Mouse (Mus musculus): ENCODE results near the gene Mrpl4. TPM values are rescaled to one million over a fixed set of nuclear protein-coding genes. Genes with fewer than 3 reads are reported as not detected.
"Not testable (repeated sequence)": the region's sequence is repeated elsewhere in the genome, so short reads cannot be mapped to it uniquely, and the experiment has no call there.

Mrpl4 gene
- total and polyA plus RNA-seq, 3 experiments = 38.4 to 129 (median 39.1) TPM

- H3K27me3 ChIP-seq (ENCODE audit: insufficient read depth, low read length) = no peaks in the 10 kb centered on the region
- ATAC-seq (ENCODE audit: extremely low read depth, insufficient number of reproducible peaks, low FRiP score, poor library complexity, severe bottlenecking) = no peak
- peaks cover 32% of the 10 kb centered on the region for H3K4me1 ChIP-seq (ENCODE audit: insufficient read depth, low read depth, low read length)
- H3K36me3 ChIP-seq (replicated peaks) = peaks cover 33% of the 10 kb centered on the region
- no peak for DNase-seq (ENCODE audit: low spot score)
- no peaks in the 10 kb centered on the region for H3K9me3 ChIP-seq (replicated peaks)
- no peak overlapping the region for H3K4me3 ChIP-seq (ENCODE audit: low read depth, low read length)
- no peak for TF ChIP-seq TAL1 (conservative IDR thresholded peaks at IDR 0.05; ENCODE audit: low read depth, low read length)
- no peak for TF ChIP-seq GATA1 (IDR thresholded peaks at IDR 0.05; ENCODE audit: borderline replicate concordance, low read length)
- no peak for TF ChIP-seq GATA2 (IDR thresholded peaks at IDR 0.05; ENCODE audit: borderline replicate concordance, low read depth, low read length)
- TF ChIP-seq POLR2AphosphoS5 (IDR thresholded peaks at IDR 0.05; ENCODE audit: insufficient replicate concordance, low read depth, low read length) = no peak
- no peak for TF ChIP-seq CTCF (IDR thresholded peaks at IDR 0.05; ENCODE audit: low read depth, low read length)
These were observed 812 bp upstream of the Mrpl4 start for GRCm38 (mm10) chr9:21001651-21002200.

- peaks cover 32% of the 10 kb centered on the region for H3K4me1 ChIP-seq (ENCODE audit: insufficient read depth, low read depth, low read length)
- no peaks in the 10 kb centered on the region for H3K9me3 ChIP-seq (replicated peaks)
- peaks cover 38% of the 10 kb centered on the region for H3K36me3 ChIP-seq (replicated peaks)
- H3K27me3 ChIP-seq (ENCODE audit: insufficient read depth, low read length) = no peaks in the 10 kb centered on the region
- peak overlapping the region; percentile 85 for H3K4me3 ChIP-seq (ENCODE audit: low read depth, low read length)
- DNase-seq (ENCODE audit: low spot score) = no peak
- TF ChIP-seq GATA1 (IDR thresholded peaks at IDR 0.05; ENCODE audit: borderline replicate concordance, low read length) = no peak
- TF ChIP-seq GATA2 (IDR thresholded peaks at IDR 0.05; ENCODE audit: borderline replicate concordance, low read depth, low read length) = no peak
- no peak for TF ChIP-seq POLR2AphosphoS5 (IDR thresholded peaks at IDR 0.05; ENCODE audit: insufficient replicate concordance, low read depth, low read length)
- no peak for TF ChIP-seq CTCF (IDR thresholded peaks at IDR 0.05; ENCODE audit: low read depth, low read length)
- ATAC-seq (ENCODE audit: extremely low read depth, insufficient number of reproducible peaks, low FRiP score, poor library complexity, severe bottlenecking) = no peak
These were observed 290 bp upstream of the Mrpl4 start for GRCm38 (mm10) chr9:21002270-21002626.

GRCm38 (mm10) chr9:21007313-21007952 is 4.9 kb downstream of the Mrpl4 start:
- no peak for DNase-seq (ENCODE audit: low spot score)
- Histone ChIP-seq H3K4me1 (ENCODE audit: insufficient read depth, low read depth, low read length) (peaks cover 35% of the 10 kb centered on the region), H3K27me3 (ENCODE audit: insufficient read depth, low read length) (no peaks in the 10 kb centered on the region), H3K4me3 (ENCODE audit: low read depth, low read length) (no peak overlapping the region), H3K9me3 (replicated peaks) (no peaks in the 10 kb centered on the region), H3K36me3 (replicated peaks) (peaks cover 56% of the 10 kb centered on the region)
- ATAC-seq (ENCODE audit: extremely low read depth, insufficient number of reproducible peaks, low FRiP score, poor library complexity, severe bottlenecking) = no peak
- TF ChIP-seq CTCF (IDR thresholded peaks at IDR 0.05; ENCODE audit: low read depth, low read length) (no peak), POLR2AphosphoS5 (IDR thresholded peaks at IDR 0.05; ENCODE audit: insufficient replicate concordance, low read depth, low read length) (no peak), GATA1 (IDR thresholded peaks at IDR 0.05; ENCODE audit: borderline replicate concordance, low read length) (no peak)

GRCm38 (mm10) chr9:21008007-21008406 is 5.5 kb downstream of the Mrpl4 start:
- Histone ChIP-seq H3K27me3 (ENCODE audit: insufficient read depth, low read length) (no peaks in the 10 kb centered on the region), H3K36me3 (replicated peaks) (peaks cover 56% of the 10 kb centered on the region), H3K4me3 (ENCODE audit: low read depth, low read length) (no peak overlapping the region), H3K9me3 (replicated peaks) (no peaks in the 10 kb centered on the region), H3K4me1 (ENCODE audit: insufficient read depth, low read depth, low read length) (peaks cover 37% of the 10 kb centered on the region)
- TF ChIP-seq CTCF (IDR thresholded peaks at IDR 0.05; ENCODE audit: low read depth, low read length) = no peak
- no peak for TF ChIP-seq POLR2AphosphoS5 (IDR thresholded peaks at IDR 0.05; ENCODE audit: insufficient replicate concordance, low read depth, low read length)
- TF ChIP-seq TAL1 (conservative IDR thresholded peaks at IDR 0.05; ENCODE audit: low read depth, low read length) = no peak
- no peak for TF ChIP-seq GATA1 (IDR thresholded peaks at IDR 0.05; ENCODE audit: borderline replicate concordance, low read length)
- TF ChIP-seq GATA2 (IDR thresholded peaks at IDR 0.05; ENCODE audit: borderline replicate concordance, low read depth, low read length) = no peak
- ATAC-seq (ENCODE audit: extremely low read depth, insufficient number of reproducible peaks, low FRiP score, poor library complexity, severe bottlenecking) = no peak
- no peak for DNase-seq (ENCODE audit: low spot score)

- H3K27me3 ChIP-seq (ENCODE audit: insufficient read depth, low read length) = no peaks in the 10 kb centered on the region
- H3K36me3 ChIP-seq (replicated peaks) = peaks cover 42% of the 10 kb centered on the region
- H3K9me3 ChIP-seq (replicated peaks) = no peaks in the 10 kb centered on the region
- peaks cover 44% of the 10 kb centered on the region for H3K4me1 ChIP-seq (ENCODE audit: insufficient read depth, low read depth, low read length)
- H3K4me3 ChIP-seq (ENCODE audit: low read depth, low read length) = no peak overlapping the region
- no peak for TF ChIP-seq GATA2 (IDR thresholded peaks at IDR 0.05; ENCODE audit: borderline replicate concordance, low read depth, low read length)
- no peak for TF ChIP-seq GATA1 (IDR thresholded peaks at IDR 0.05; ENCODE audit: borderline replicate concordance, low read length)
- no peak for TF ChIP-seq CTCF (IDR thresholded peaks at IDR 0.05; ENCODE audit: low read depth, low read length)
- TF ChIP-seq TAL1 (conservative IDR thresholded peaks at IDR 0.05; ENCODE audit: low read depth, low read length) = no peak
- DNase-seq (ENCODE audit: low spot score) (no peak), ATAC-seq (ENCODE audit: extremely low read depth, insufficient number of reproducible peaks, low FRiP score, poor library complexity, severe bottlenecking) (no peak)
These were observed 7.8 kb downstream of the Mrpl4 start for GRCm38 (mm10) chr9:21010362-21010761.

- H3K9me3 ChIP-seq (replicated peaks); H3K27me3 ChIP-seq (ENCODE audit: insufficient read depth, low read length); DNase-seq (ENCODE audit: low spot score); H3K4me3 ChIP-seq (ENCODE audit: low read depth, low read length); ATAC-seq (ENCODE audit: extremely low read depth, insufficient number of reproducible peaks, low FRiP score, poor library complexity, severe bottlenecking): not testable (repeated sequence)
- H3K36me3 ChIP-seq (replicated peaks) = peaks cover 35% of the 10 kb centered on the region
- H3K4me1 ChIP-seq (ENCODE audit: insufficient read depth, low read depth, low read length) = peaks cover 49% of the 10 kb centered on the region
These were observed 8.5 kb downstream of the Mrpl4 start for GRCm38 (mm10) chr9:21010939-21011541.
